Mouse (Mus musculus): ENCODE results near the gene Acaca. TPM values are rescaled to one million over a fixed set of nuclear protein-coding genes. Genes with fewer than 3 reads are reported as not detected.

Gene Acaca
- polyA plus RNA-seq, 1 experiment, result 5.0 TPM

GRCm38 (mm10) chr11:84107137-84107536 lies 22.3 kb upstream of the Acaca start:
- Histone ChIP-seq H3K4me1 (ENCODE audit: control insufficient read depth, insufficient read depth, low read length) (peaks cover 4% of the 10 kb centered on the region), H3K4me3 (ENCODE audit: insufficient read depth, low read length) (no peak overlapping the region), H3K27ac (ENCODE audit: insufficient read depth, low read depth, low read length) (no peak overlapping the region)
- TF ChIP-seq POLR2A (IDR thresholded peaks at IDR 0.05; ENCODE audit: borderline replicate concordance, low read depth, low read length), result no peak
- no peak for TF ChIP-seq CTCF (IDR thresholded peaks at IDR 0.05; ENCODE audit: low read depth, low read length)

GRCm38 (mm10) chr11:84113623-84114022 lies 15.8 kb upstream of the Acaca start:
- Histone ChIP-seq H3K27ac (ENCODE audit: insufficient read depth, low read depth, low read length) (no peak overlapping the region), H3K4me3 (ENCODE audit: insufficient read depth, low read length) (no peak overlapping the region), H3K4me1 (ENCODE audit: control insufficient read depth, insufficient read depth, low read length) (peaks cover 9% of the 10 kb centered on the region)
- no peak for TF ChIP-seq CTCF (IDR thresholded peaks at IDR 0.05; ENCODE audit: low read depth, low read length)
- no peak for TF ChIP-seq POLR2A (IDR thresholded peaks at IDR 0.05; ENCODE audit: borderline replicate concordance, low read depth, low read length)

- Histone ChIP-seq H3K4me1 (ENCODE audit: control insufficient read depth, insufficient read depth, low read length) (peaks cover 9% of the 10 kb centered on the region), H3K4me3 (ENCODE audit: insufficient read depth, low read length) (no peak overlapping the region), H3K27ac (ENCODE audit: insufficient read depth, low read depth, low read length) (no peak overlapping the region)
- TF ChIP-seq CTCF (IDR thresholded peaks at IDR 0.05; ENCODE audit: low read depth, low read length) (no peak), POLR2A (IDR thresholded peaks at IDR 0.05; ENCODE audit: borderline replicate concordance, low read depth, low read length) (no peak)
Measured at GRCm38 (mm10) chr11:84115646-84116045, 13.8 kb upstream of the Acaca start.

GRCm38 (mm10) chr11:84116221-84116620 lies 13.3 kb upstream of the Acaca start:
- H3K4me3 ChIP-seq (ENCODE audit: insufficient read depth, low read length), result no peak overlapping the region
- no peak for TF ChIP-seq CTCF (IDR thresholded peaks at IDR 0.05; ENCODE audit: low read depth, low read length)
- no peak for TF ChIP-seq POLR2A (IDR thresholded peaks at IDR 0.05; ENCODE audit: borderline replicate concordance, low read depth, low read length)
- H3K27ac ChIP-seq (ENCODE audit: insufficient read depth, low read depth, low read length), result no peak overlapping the region
- H3K4me1 ChIP-seq (ENCODE audit: control insufficient read depth, insufficient read depth, low read length), result peaks cover 9% of the 10 kb centered on the region

GRCm38 (mm10) chr11:84117431-84117830 lies 12.0 kb upstream of the Acaca start:
- H3K4me1 ChIP-seq (ENCODE audit: control insufficient read depth, insufficient read depth, low read length), result peaks cover 9% of the 10 kb centered on the region
- no peak overlapping the region for H3K4me3 ChIP-seq (ENCODE audit: insufficient read depth, low read length)
- no peak for TF ChIP-seq CTCF (IDR thresholded peaks at IDR 0.05; ENCODE audit: low read depth, low read length)
- TF ChIP-seq POLR2A (IDR thresholded peaks at IDR 0.05; ENCODE audit: borderline replicate concordance, low read depth, low read length), result no peak
- H3K27ac ChIP-seq (ENCODE audit: insufficient read depth, low read depth, low read length), result no peak overlapping the region

- Histone ChIP-seq H3K4me1 (ENCODE audit: control insufficient read depth, insufficient read depth, low read length) (peaks cover 5% of the 10 kb centered on the region), H3K4me3 (ENCODE audit: insufficient read depth, low read length) (no peak overlapping the region), H3K27ac (ENCODE audit: insufficient read depth, low read depth, low read length) (no peak overlapping the region)
- TF ChIP-seq POLR2A (IDR thresholded peaks at IDR 0.05; ENCODE audit: borderline replicate concordance, low read depth, low read length) (no peak), CTCF (IDR thresholded peaks at IDR 0.05; ENCODE audit: low read depth, low read length) (no peak)
Measured at GRCm38 (mm10) chr11:84121051-84121956, 8.2 kb upstream of the Acaca start.

- TF ChIP-seq POLR2A (IDR thresholded peaks at IDR 0.05; ENCODE audit: borderline replicate concordance, low read depth, low read length), result no peak
- no peak for TF ChIP-seq CTCF (IDR thresholded peaks at IDR 0.05; ENCODE audit: low read depth, low read length)
- Histone ChIP-seq H3K27ac (ENCODE audit: insufficient read depth, low read depth, low read length) (no peak overlapping the region), H3K4me3 (ENCODE audit: insufficient read depth, low read length) (no peak overlapping the region), H3K4me1 (ENCODE audit: control insufficient read depth, insufficient read depth, low read length) (peaks cover 2% of the 10 kb centered on the region; the same call in 1 of the 2 replicates)
Measured at GRCm38 (mm10) chr11:84127977-84128376, 1.5 kb upstream of the Acaca start.

GRCm38 (mm10) chr11:84129799-84130185 lies 320 bp downstream of the Acaca start:
- no peak overlapping the region for H3K27ac ChIP-seq (ENCODE audit: insufficient read depth, low read depth, low read length)
- H3K4me1 ChIP-seq (ENCODE audit: control insufficient read depth, insufficient read depth, low read length), result peaks cover 2% of the 10 kb centered on the region; the same call in 1 of the 2 replicates
- peak overlapping the region; percentile 81 for H3K4me3 ChIP-seq (ENCODE audit: insufficient read depth, low read length)
- TF ChIP-seq CTCF (IDR thresholded peaks at IDR 0.05; ENCODE audit: low read depth, low read length) (no peak), POLR2A (IDR thresholded peaks at IDR 0.05; ENCODE audit: borderline replicate concordance, low read depth, low read length) (no peak)

- no peak for TF ChIP-seq CTCF (IDR thresholded peaks at IDR 0.05; ENCODE audit: low read depth, low read length)
- TF ChIP-seq POLR2A (IDR thresholded peaks at IDR 0.05; ENCODE audit: borderline replicate concordance, low read depth, low read length), result no peak
- no peak overlapping the region for H3K27ac ChIP-seq (ENCODE audit: insufficient read depth, low read depth, low read length)
- no peak overlapping the region for H3K4me3 ChIP-seq (ENCODE audit: insufficient read depth, low read length)
- no peaks in the 10 kb centered on the region; the same call in 1 of the 2 replicates for H3K4me1 ChIP-seq (ENCODE audit: control insufficient read depth, insufficient read depth, low read length)
Measured at GRCm38 (mm10) chr11:84134331-84134860, 4.9 kb downstream of the Acaca start.

- H3K4me3 ChIP-seq (ENCODE audit: insufficient read depth, low read length), result no peak overlapping the region
- TF ChIP-seq CTCF (IDR thresholded peaks at IDR 0.05; ENCODE audit: low read depth, low read length) (no peak), POLR2A (IDR thresholded peaks at IDR 0.05; ENCODE audit: borderline replicate concordance, low read depth, low read length) (no peak)
- no peaks in the 10 kb centered on the region for H3K4me1 ChIP-seq (ENCODE audit: control insufficient read depth, insufficient read depth, low read length)
- H3K27ac ChIP-seq (ENCODE audit: insufficient read depth, low read depth, low read length), result no peak overlapping the region
Measured at GRCm38 (mm10) chr11:84136453-84136852, 7.0 kb downstream of the Acaca start.
